ENCODE assay signal across 10 mouse cellular contexts in genomic region chr2:35696193-35696541, GRCm38 (mm10).
DNase-seq lines count a peak whose midpoint lies in the region; ATAC-seq lines count a peak whose summit lies in the region.
"Had no signal": no experiment of that assay in that cellular context is flagged by ENCODE, and none has a peak within 500 bp of the region (broad histone marks: within the 10 kb centered on the region; RNA-seq: fewer than 3 reads in every experiment).

No protein-coding gene starts in this region.

- no peaks in the 10 kb centered on the region for H3K27me3 ChIP-seq in heart, embryonic 12.5 days (replicated peaks)
- H3K27me3 ChIP-seq in lung, embryonic 15.5 days = no peaks in the 10 kb centered on the region
- H3K27me3 ChIP-seq in intestine, embryonic 15.5 days (replicated peaks) = no peaks in the 10 kb centered on the region
- no peaks in the 10 kb centered on the region for H3K27me3 ChIP-seq in stomach, embryonic 14.5 days (ENCODE audit: control insufficient read depth, insufficient read depth, low read length)

- no peak for ATAC-seq in heart, embryonic 12.5 days (ENCODE audit: insufficient number of reproducible peaks, low FRiP score)
- ATAC-seq in lung, embryonic 15.5 days (ENCODE audit: borderline replicate concordance, extremely low read depth, low FRiP score, low TSS enrichment) = no peak
- ATAC-seq in intestine, embryonic 15.5 days = no peak
- no peak for ATAC-seq in stomach, embryonic 14.5 days (ENCODE audit: insufficient number of reproducible peaks, insufficient read depth, low FRiP score, low read depth)
- no peak for ATAC-seq in activated CD4-positive, CD25-positive, alpha-beta regulatory T cell, adult 4 months

- peak overlapping the region; percentile 92 for H3K27ac ChIP-seq in heart, embryonic 12.5 days (ENCODE audit: poor library complexity, severe bottlenecking)
- peak overlapping the region; percentile 91 for H3K27ac ChIP-seq in lung, embryonic 15.5 days
- peak overlapping the region; percentile 92 for H3K27ac ChIP-seq in intestine, embryonic 15.5 days
- H3K27ac ChIP-seq in stomach, embryonic 14.5 days (ENCODE audit: low read length) = peak overlapping the region; percentile 92; the same call in 1 of the 2 replicates
- H3K27ac ChIP-seq: liver, embryonic 14.5 days had no signal

- H3K9ac ChIP-seq in heart, embryonic 12.5 days = peak overlapping the region; percentile 71; the same call in 1 of the 2 replicates
- peak overlapping the region; percentile 25; the same call in 1 of the 2 replicates for H3K9ac ChIP-seq in lung, embryonic 15.5 days
- no peak overlapping the region for H3K9ac ChIP-seq in intestine, embryonic 15.5 days
- no peak overlapping the region for H3K9ac ChIP-seq in stomach, embryonic 14.5 days (replicated peaks; ENCODE audit: low read depth, low read length)
- H3K9ac ChIP-seq: liver, embryonic 14.5 days had no signal

- DNase-seq in heart, postnatal 25 days (ENCODE audit: low spot score) = no peak
- DNase-seq in lung, postnatal 36 days = no peak
- DNase-seq in layer of hippocampus, postnatal 25 days (ENCODE audit: extremely low spot score in 1 of 2, low spot score in 1 of 2) = no peak
- DNase-seq: cerebellum, postnatal 10 days had no signal

- peaks cover 100% of the 10 kb centered on the region for H3K4me1 ChIP-seq in heart, embryonic 12.5 days (replicated peaks)
- H3K4me1 ChIP-seq in lung, embryonic 15.5 days = peaks cover 93% of the 10 kb centered on the region
- H3K4me1 ChIP-seq in intestine, embryonic 15.5 days (replicated peaks) = peaks cover 76% of the 10 kb centered on the region
- H3K4me1 ChIP-seq in stomach, embryonic 14.5 days (ENCODE audit: control insufficient read depth, insufficient read depth, low read length) = peaks cover 71% of the 10 kb centered on the region

- H3K4me2 ChIP-seq in heart, embryonic 12.5 days = peak overlapping the region; percentile 39
- peak overlapping the region; percentile 54 for H3K4me2 ChIP-seq in lung, embryonic 15.5 days
- peak overlapping the region; percentile 41; the same call in 1 of the 2 replicates for H3K4me2 ChIP-seq in intestine, embryonic 15.5 days (replicated peaks)
- peak overlapping the region; percentile 39; the same call in 1 of the 2 replicates for H3K4me2 ChIP-seq in stomach, embryonic 14.5 days (replicated peaks; ENCODE audit: low read depth, low read length)

- no peaks in the 10 kb centered on the region for H3K9me3 ChIP-seq in heart, embryonic 12.5 days (replicated peaks)
- H3K9me3 ChIP-seq in lung, embryonic 15.5 days = no peaks in the 10 kb centered on the region
- no peaks in the 10 kb centered on the region for H3K9me3 ChIP-seq in intestine, embryonic 15.5 days
- H3K9me3 ChIP-seq in stomach, embryonic 14.5 days (ENCODE audit: control insufficient read depth, low read depth, low read length) = no peaks in the 10 kb centered on the region

- WGBS in heart, embryonic 12.5 days = 49% methylated on average over 7 of the region's 7 CpGs
- WGBS in lung, embryonic 15.5 days = 51% methylated on average over 7 of the region's 7 CpGs
- 43% methylated on average over 7 of the region's 7 CpGs for WGBS in intestine, embryonic 15.5 days
- WGBS in stomach, embryonic 14.5 days = 54% methylated on average over 7 of the region's 7 CpGs

- intact Hi-C loops in heart, postnatal 25 days (cut with DNase I) = loop anchor here (5.0 kb wide), 1 partner anchor 39 kb away; no protein-coding TSS in a partner anchor

- no peak overlapping the region for H3K4me3 ChIP-seq in heart, embryonic 12.5 days
- peak overlapping the region; percentile 21 for H3K4me3 ChIP-seq in lung, embryonic 15.5 days
- H3K4me3 ChIP-seq in intestine, embryonic 15.5 days (replicated peaks) = no peak overlapping the region
- no peak overlapping the region for H3K4me3 ChIP-seq in stomach, embryonic 14.5 days (ENCODE audit: low read depth, low read length)

- no peaks in the 10 kb centered on the region for H3K36me3 ChIP-seq in heart, embryonic 12.5 days
- no peaks in the 10 kb centered on the region for H3K36me3 ChIP-seq in lung, embryonic 15.5 days
- H3K36me3 ChIP-seq in intestine, embryonic 15.5 days = no peaks in the 10 kb centered on the region
- H3K36me3 ChIP-seq in stomach, embryonic 14.5 days (ENCODE audit: control insufficient read depth, insufficient read depth, low read length) = 0 out of 2 replicates have a peak, but pooled peaks cover 4% of the 10 kb centered on the region

Comparison
In these comparisons a context has a peak if more than half of its experiments do, and no peak if none do; other contexts are left out.
1. H3K9ac ChIP-seq: peak in heart, embryonic 12.5 days (single experiment) and lung, embryonic 15.5 days (single experiment); none in intestine, embryonic 15.5 days (single experiment) and stomach, embryonic 14.5 days (single experiment).
2. Peak in every context shown above with its lines, with median percentiles within 50 percentile points of each other: H3K27ac ChIP-seq and H3K4me2 ChIP-seq.